Mouse (Mus musculus): ENCODE measurements around the gene Rassf5.

Rassf5 gene

GRCm38 (mm10) chr1:131208081-131208480, 37.0 kb downstream of the Rassf5 start:
- no peak for DNase-seq (ENCODE audit: low spot score)

DNA sequence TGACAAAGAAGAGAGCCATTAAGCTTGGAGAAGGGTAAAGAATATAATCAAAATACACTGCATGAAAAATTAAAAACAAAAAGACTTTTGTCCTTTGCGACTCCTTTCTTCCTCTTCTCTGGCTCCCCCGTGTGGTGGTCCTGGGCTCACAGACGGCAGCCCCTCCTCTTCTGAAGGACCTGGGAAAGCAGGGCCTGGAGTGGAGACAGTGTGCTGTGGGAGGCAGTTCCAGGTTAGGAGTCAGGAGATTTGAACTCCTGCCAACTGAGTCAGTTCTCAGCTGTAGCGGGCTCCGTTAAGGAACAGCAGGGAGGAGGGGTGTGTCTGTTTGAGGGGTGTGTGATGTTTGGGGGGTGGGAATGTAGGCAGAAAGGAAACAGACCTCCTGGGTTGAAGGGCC, 37.5 kb downstream of the Rassf5 start:
- DNase-seq (ENCODE audit: low spot score), result peak; percentile 50

DNA sequence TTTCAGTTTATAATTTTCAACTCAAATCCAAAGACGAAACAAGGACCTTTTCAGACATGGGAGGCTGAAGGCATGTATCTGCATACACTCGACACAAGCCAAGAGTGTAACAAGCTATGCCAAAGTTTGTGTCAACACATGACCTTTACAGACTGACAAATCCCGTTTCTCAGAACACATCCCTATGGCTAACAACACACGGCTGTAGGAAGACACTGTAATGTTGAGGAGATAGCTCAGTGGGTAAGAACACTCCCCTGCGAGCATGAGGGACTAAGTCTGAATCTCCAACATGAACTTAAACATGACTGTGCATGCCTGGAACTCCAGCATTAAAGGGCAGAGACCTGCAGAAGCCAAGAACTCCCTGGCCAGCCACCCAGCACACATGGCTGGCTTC, 38.7 kb downstream of the Rassf5 start:
- DNase-seq (ENCODE audit: low spot score), result no peak

- peak; percentile 9 for DNase-seq (ENCODE audit: low spot score)
Measured at GRCm38 (mm10) chr1:131204461-131204860, 40.6 kb downstream of the Rassf5 start.

- no peak for DNase-seq (ENCODE audit: low spot score)
Measured at GRCm38 (mm10) chr1:131201391-131201790, 43.7 kb downstream of the Rassf5 start.

DNA sequence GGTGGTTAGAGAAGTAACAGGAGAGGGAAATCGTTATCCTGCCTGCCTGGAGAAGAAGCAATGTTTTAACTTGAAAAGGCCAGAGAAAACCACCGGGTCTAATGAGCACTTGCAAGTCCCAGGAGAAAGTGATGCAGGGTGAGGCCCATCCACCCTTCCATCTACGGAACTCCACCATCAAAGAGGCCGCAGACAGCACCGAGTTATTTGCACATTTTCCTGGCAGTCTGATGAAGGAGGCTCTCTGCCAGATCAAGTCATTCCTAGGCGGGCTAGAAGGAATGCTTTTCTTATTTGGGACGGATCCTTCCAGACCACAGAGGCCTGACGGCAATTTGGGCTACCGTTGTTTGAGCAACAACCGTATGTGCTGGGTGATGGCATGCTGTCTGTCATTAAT, 44.5 kb downstream of the Rassf5 start:
- DNase-seq (ENCODE audit: low spot score), result no peak

- DNase-seq (ENCODE audit: low spot score), result peak; percentile 76
Measured at GRCm38 (mm10) chr1:131199976-131200375, 45.1 kb downstream of the Rassf5 start.

- DNase-seq (ENCODE audit: low spot score), result no peak
Measured at GRCm38 (mm10) chr1:131199118-131199821, 45.8 kb downstream of the Rassf5 start.

- no peak for DNase-seq (ENCODE audit: low spot score)
Measured at GRCm38 (mm10) chr1:131198417-131198960, 46.6 kb downstream of the Rassf5 start.

DNA sequence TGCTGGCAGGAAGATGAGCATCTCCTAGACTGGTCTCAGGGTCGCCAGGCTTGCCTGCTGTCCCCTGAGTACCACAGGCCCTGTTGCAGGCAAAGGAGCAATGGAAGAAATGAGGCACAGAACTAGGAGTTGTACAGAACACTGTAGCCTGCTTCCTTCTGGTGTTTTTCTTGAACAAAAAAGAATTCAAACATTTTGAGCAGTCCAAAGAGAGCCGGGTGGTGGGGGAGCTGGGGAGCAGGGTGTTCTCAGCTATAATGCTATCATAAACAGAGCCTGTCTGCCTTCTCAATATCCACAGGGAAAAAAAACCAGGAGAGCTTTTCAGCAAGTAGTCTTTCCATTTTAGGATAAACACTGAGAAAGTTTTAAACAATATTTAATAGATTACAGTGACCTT, 49.0 kb downstream of the Rassf5 start:
- DNase-seq (ENCODE audit: low spot score), result no peak

DNA sequence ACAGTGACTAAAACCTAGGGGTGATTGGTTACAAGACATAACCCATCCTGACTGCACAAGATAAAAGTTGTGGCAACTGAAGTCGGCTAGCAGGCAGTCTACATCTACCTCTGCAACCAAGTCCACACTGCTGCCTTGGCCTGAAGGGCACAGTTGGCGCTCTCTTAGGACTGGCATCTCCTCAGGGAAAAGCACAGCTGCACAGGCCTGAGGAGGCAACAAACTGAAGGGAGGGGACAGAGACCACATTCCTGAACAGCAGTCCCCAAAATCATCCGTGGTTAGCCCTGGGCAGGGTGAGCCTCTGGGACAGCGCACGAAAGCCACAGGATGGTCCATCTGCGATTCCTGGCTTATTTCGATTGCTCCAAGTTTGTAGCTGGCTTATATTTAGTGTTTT, 49.4 kb downstream of the Rassf5 start:
- no peak for DNase-seq (ENCODE audit: low spot score)

DNA sequence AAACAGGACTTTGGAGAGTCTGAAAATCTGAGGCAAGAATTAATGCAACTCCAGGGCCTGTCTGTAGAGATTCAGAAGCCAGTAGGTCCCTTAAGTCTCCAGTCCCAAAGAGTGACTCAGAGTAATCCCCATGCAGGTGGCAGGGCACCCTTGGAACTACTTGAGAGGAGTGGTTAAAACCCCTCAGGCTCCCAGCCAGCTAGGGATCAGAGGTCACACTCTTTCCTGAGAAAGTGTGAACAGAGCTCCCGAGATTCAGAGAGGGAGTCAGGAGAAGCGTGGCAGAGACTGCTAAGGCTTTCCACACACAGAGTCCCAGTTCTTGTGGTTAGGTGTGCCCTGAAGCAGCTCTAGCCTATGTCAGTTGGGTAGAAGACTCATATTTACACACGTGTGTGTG, 51.3 kb downstream of the Rassf5 start:
- no peak for DNase-seq (ENCODE audit: low spot score)

- no peak for DNase-seq (ENCODE audit: low spot score)
Measured at GRCm38 (mm10) chr1:131188655-131189054, 56.4 kb downstream of the Rassf5 start.

GRCm38 (mm10) chr1:131187856-131188255, 57.2 kb downstream of the Rassf5 start:
- no peak for DNase-seq (ENCODE audit: low spot score)

DNA sequence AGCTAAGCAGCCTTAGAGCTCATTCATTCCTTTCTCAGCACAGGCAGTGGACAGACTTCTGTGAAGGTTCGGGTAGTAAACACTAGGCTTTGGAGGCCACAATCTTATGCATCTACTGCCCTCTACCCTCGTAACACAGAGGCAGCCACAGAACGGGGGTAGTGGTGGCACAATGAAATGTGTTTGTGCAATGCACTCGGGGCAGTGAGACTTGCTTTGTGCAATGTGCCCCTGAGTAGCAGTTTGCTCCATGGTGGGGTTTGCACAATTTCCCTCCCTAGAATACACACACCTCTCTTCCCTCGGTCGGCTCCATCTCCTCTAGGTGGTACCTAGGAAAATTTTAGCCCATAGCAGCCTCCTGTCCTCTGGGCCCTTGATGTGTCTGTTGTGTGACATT, 58.1 kb downstream of the Rassf5 start:
- no peak for DNase-seq (ENCODE audit: low spot score)

DNA sequence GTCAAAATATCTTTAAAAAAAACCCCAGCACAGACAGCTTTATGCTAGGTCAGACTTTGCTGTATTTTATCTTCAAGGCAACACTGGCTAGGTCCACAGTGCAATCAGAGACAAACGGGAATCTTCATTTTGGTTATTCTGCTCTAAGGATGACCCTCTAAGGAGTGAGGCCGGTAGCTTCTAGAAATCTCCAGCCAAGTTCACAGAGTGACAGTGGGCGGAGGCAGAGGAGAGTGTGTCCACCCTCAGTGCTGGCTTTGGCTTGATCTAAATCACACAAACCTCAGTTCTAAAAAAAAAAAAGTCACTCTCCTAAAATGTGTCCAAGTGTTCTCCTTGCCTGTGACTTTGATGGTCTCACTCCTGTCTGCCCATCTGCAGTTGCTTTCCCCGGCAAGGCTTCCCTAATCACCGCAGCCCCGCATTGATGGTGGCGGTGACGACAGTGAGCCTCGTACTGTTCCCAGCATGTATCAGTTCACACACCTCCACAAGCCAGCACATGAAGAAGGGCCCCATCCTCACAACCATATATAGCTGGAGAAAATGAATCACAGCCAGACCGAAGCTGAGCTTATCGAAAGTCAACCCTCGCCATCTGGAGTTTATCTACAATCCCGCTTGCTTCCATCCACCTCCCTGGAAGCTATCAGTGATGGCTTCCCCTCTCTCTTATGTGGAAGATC, 59.1 kb downstream of the Rassf5 start:
- DNase-seq (ENCODE audit: low spot score), result no peak

DNA sequence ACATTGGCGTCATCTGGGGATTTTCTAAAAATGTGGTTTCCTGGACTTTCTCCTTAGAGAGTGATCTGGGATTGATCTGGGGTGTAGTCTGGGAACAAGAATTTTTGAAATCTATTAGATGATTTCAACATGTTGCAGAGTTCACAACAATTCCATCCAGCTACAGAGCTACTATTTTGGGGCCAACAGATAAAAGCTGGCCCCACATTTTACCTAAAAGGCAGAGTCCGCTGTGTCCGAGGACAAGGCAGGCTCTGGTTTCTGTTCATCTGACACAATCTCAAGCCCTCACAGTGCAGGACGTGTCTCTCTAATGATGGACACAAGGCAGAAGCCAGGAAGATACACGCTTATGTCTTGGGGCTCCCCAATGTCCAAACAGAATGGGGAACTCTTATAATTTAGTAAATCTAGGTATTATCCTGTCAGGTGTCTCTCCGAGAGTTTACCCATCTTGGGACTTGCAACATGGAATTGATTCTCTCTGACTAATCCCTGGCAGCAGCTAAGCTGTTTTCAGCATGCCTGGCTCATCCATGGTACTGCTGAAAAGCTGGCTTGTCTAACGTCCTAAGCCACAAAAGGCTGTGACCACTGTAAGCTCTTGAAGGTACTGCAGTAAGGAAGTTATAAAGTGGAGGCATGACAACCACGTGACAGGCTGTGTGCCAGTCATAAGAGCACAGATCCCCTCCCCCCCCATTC, 60.0 kb downstream of the Rassf5 start:
- DNase-seq (ENCODE audit: low spot score), result no peak

DNA sequence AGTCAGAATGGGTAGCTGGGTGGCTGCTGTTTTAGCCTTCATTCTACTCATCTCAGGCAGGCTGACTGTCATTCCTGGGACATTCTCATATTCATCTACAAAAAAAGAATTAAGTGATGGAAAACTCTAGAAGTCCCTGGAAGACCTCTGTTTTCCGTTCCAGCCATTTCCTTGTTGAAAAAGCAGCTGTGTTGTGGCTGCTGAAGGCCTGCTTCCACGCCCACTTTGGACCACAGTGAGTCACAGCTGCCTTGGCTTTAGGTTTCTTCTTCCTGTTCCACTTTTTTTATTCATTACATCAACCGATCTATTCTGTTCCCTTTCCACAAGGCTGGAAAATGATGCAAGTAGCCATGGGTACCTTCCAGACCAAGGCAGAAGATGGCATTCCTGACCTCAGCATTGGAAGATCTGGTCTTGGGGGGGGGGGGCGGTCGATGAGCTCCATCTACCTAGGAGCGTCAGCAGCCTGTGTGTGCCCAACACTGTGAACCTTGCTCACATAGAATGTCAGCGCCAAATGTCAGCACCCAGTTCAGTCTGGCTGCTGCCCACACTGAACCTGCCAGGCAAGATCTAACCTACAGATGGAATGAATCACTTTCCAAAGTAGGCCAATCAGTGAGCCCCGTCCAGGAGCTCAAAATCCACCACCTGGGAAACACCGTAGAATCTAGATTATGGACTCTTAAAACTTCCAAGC, 60.7 kb downstream of the Rassf5 start:
- no peak for DNase-seq (ENCODE audit: low spot score)

- DNase-seq (ENCODE audit: low spot score), result no peak
Measured at GRCm38 (mm10) chr1:131183201-131183600, 61.9 kb downstream of the Rassf5 start.

- DNase-seq (ENCODE audit: low spot score), result peak; percentile 69
Measured at GRCm38 (mm10) chr1:131181642-131182527, 63.2 kb downstream of the Rassf5 start.

DNA sequence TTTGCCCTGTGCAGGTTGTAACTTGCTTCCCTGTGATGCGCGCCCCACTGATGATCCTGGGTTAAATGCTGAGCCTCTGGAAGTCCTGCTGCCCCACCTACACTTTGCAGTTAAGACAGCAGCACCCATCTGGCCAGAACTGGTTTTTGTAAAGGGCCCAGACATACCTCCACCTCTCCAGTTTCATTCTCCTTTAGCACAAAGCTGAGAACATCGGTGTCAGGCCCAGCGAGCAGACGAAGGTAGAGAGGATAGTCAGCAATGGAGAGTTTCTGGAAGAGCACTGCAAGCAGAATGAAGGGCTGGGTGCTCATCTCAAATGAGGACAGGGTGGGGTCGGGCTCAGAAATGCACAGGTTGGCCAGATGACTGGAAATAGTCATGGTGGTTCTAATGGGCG, 64.7 kb downstream of the Rassf5 start:
- DNase-seq (ENCODE audit: low spot score), result no peak
